Mouse (Mus musculus) MEL (cell line): ENCODE results near the gene Ddx59. TPM values are rescaled to one million over a fixed set of nuclear protein-coding genes. Genes with fewer than 3 reads are reported as not detected.

Experiments used
- DNase-seq: peaks from one replicate; pipeline ENCODE4 v3.0.0; 2011; ENCODE audit warnings: low read depth, low spot score
- H3K27ac ChIP-seq: 2 replicates; pipeline ENCODE4 v1.5.1; 2012; ENCODE audit warnings: low read depth, mild to moderate bottlenecking, control low read depth, low read length, moderate library complexity; ENCODE audit not compliant: control insufficient read depth
- H3K27me3 ChIP-seq, 2 experiments: fragments of 150-350 bp in 1 of 2; sonication (generic) in 1 of 2; 2 replicates each; pipeline ENCODE4 v1.6.1; 2012; ENCODE audit warnings: low read length in 2 of 2, mild to moderate bottlenecking in 2 of 2, improper control_type of control experiment in 1 of 2, moderate library complexity in 1 of 2; ENCODE audit not compliant: insufficient read depth in 2 of 2, control insufficient read depth in 1 of 2
- H3K36me3 ChIP-seq, 2 experiments: 2 replicates each; pipeline ENCODE4 v1.6.1; 2012 to 2014; ENCODE audit warnings: low read length in 2 of 2, improper control_type of control experiment in 1 of 2, inconsistent platforms in 1 of 2, mild to moderate bottlenecking in 1 of 2; ENCODE audit not compliant: insufficient read depth in 2 of 2, control insufficient read depth in 1 of 2
- H3K4me1 ChIP-seq, 2 experiments: fragments of 150-350 bp in 1 of 2; sonication (generic) in 1 of 2; 2 replicates each; pipeline ENCODE4 v1.6.1; 2012; ENCODE audit warnings: low read length in 2 of 2, improper control_type of control experiment in 1 of 2, mild to moderate bottlenecking in 1 of 2; ENCODE audit not compliant: insufficient read depth in 2 of 2, control insufficient read depth in 1 of 2
- H3K4me3 ChIP-seq, 2 experiments: fragments of 150-350 bp in 1 of 2; sonication (generic) in 1 of 2; 2 replicates each; pipeline ENCODE4 v1.5.1; 2012; ENCODE audit warnings: low read depth in 2 of 2, low read length in 2 of 2, mild to moderate bottlenecking in 2 of 2, moderate library complexity in 2 of 2, control low read depth in 1 of 2, improper control_type of control experiment in 1 of 2; ENCODE audit not compliant: control insufficient read depth in 1 of 2, insufficient read depth in 1 of 2
- H3K79me2 ChIP-seq: 2 replicates; pipeline ENCODE4 v1.6.1; 2012; ENCODE audit warnings: mild to moderate bottlenecking, low read length, moderate library complexity; ENCODE audit not compliant: control insufficient read depth, poor library complexity, insufficient read depth
- H3K9ac ChIP-seq: 2 replicates; pipeline ENCODE4 v1.6.1; 2012; ENCODE audit warnings: low read depth, mild to moderate bottlenecking, control low read depth, low read length, moderate library complexity; ENCODE audit not compliant: control insufficient read depth, poor library complexity, severe bottlenecking
- H3K9me3 ChIP-seq: fragments of 150-350 bp; sonication (generic); replicated peaks from 2 replicates; pipeline ENCODE4 v1.6.1; 2012; ENCODE audit warnings: mild to moderate bottlenecking, low read length, improper control_type of control experiment, moderate library complexity; ENCODE audit not compliant: insufficient read depth
- BHLHE40 ChIP-seq: IDR thresholded peaks from 2 replicates; pipeline ENCODE4 v1.6.1; 2012; ENCODE audit warnings: low read depth, mild to moderate bottlenecking, inconsistent platforms, low read length, improper control_type of control experiment, borderline replicate concordance
- CHD1 ChIP-seq: IDR thresholded peaks from 2 replicates; pipeline ENCODE4 v1.6.1; 2012; ENCODE audit warnings: low read depth, mild to moderate bottlenecking, inconsistent platforms, low read length, improper control_type of control experiment
- E2F4 ChIP-seq: IDR thresholded peaks from 2 replicates; pipeline ENCODE4 v1.6.1; 2011; ENCODE audit warnings: low read depth, low read length, improper control_type of control experiment, borderline replicate concordance
- EP300 ChIP-seq, 2 experiments: IDR thresholded peaks; 2 replicates each; pipeline ENCODE4 v1.6.1; 2011; ENCODE audit warnings: improper control_type of control experiment in 2 of 2, low read length in 2 of 2, low read depth in 1 of 2, mild to moderate bottlenecking in 1 of 2
- ETS1 ChIP-seq: IDR thresholded peaks from 2 replicates; pipeline ENCODE4 v1.6.1; 2012; ENCODE audit warnings: low read depth, mild to moderate bottlenecking, inconsistent platforms, low read length, improper control_type of control experiment, moderate library complexity
- GABPA ChIP-seq: IDR thresholded peaks from 2 replicates; pipeline ENCODE4 v1.6.1; 2012; ENCODE audit warnings: low read depth, mild to moderate bottlenecking, inconsistent platforms, low read length, improper control_type of control experiment, moderate library complexity
- HCFC1 ChIP-seq: IDR thresholded peaks from 2 replicates; pipeline ENCODE4 v1.6.1; 2012; ENCODE audit warnings: low read depth, mild to moderate bottlenecking, inconsistent platforms, low read length, improper control_type of control experiment, moderate library complexity
- JUND ChIP-seq: IDR thresholded peaks from 2 replicates; pipeline ENCODE4 v1.6.1; 2011; ENCODE audit warnings: low read depth, mild to moderate bottlenecking, improper control_type of control experiment, low read length
- KAT2A ChIP-seq: conservative IDR thresholded peaks from 2 replicates; pipeline ENCODE4 v1.6.1; 2012; ENCODE audit warnings: low read depth, low read length, improper control_type of control experiment, inconsistent platforms
- MAFK ChIP-seq: IDR thresholded peaks from 2 replicates; pipeline ENCODE4 v1.6.1; 2011; ENCODE audit warnings: low read depth, mild to moderate bottlenecking, low read length, improper control_type of control experiment, borderline replicate concordance
- MAX ChIP-seq: IDR thresholded peaks from 2 replicates; pipeline ENCODE4 v1.6.1; 2011; ENCODE audit warnings: low read length, improper control_type of control experiment
- MYC ChIP-seq: IDR thresholded peaks from 2 replicates; pipeline ENCODE4 v1.6.1; 2011; ENCODE audit warnings: low read depth, mild to moderate bottlenecking, low read length, improper control_type of control experiment, moderate library complexity
- NELFE ChIP-seq: IDR thresholded peaks from 2 replicates; pipeline ENCODE4 v1.6.1; 2011; ENCODE audit warnings: low read depth, low read length, improper control_type of control experiment
- NRF1 ChIP-seq: IDR thresholded peaks from 2 replicates; pipeline ENCODE4 v1.6.1; 2014; ENCODE audit warnings: low read depth, mild to moderate bottlenecking, inconsistent platforms, low read length, improper control_type of control experiment, moderate library complexity; ENCODE audit not compliant: poor library complexity, insufficient read depth, severe bottlenecking
- POLR2A ChIP-seq, 2 experiments: IDR thresholded peaks; 2 replicates each; pipeline ENCODE4 v1.6.1; 2011 to 2012; ENCODE audit warnings: low read length in 2 of 2, mild to moderate bottlenecking in 2 of 2, control low read depth in 1 of 2, improper control_type of control experiment in 1 of 2, low read depth in 1 of 2, moderate library complexity in 1 of 2; ENCODE audit not compliant: control insufficient read depth in 1 of 2, insufficient read depth in 1 of 2, poor library complexity in 1 of 2
- POLR2AphosphoS2 ChIP-seq: IDR thresholded peaks from 2 replicates; pipeline ENCODE4 v1.6.1; 2011; ENCODE audit warnings: low read length, improper control_type of control experiment
- POLR2AphosphoS5 ChIP-seq: IDR thresholded peaks from 2 replicates; pipeline ENCODE4 v1.6.1; 2012; ENCODE audit warnings: low read depth, borderline replicate concordance, mild to moderate bottlenecking, inconsistent platforms, low read length, moderate library complexity, mixed read lengths
- RAD21 ChIP-seq: IDR thresholded peaks from 2 replicates; pipeline ENCODE4 v1.6.1; 2011; ENCODE audit warnings: mild to moderate bottlenecking, low read depth, low read length, improper control_type of control experiment
- RCOR1 ChIP-seq: IDR thresholded peaks from 2 replicates; pipeline ENCODE4 v1.6.1; 2012; ENCODE audit warnings: low read depth, mild to moderate bottlenecking, inconsistent platforms, low read length, improper control_type of control experiment
- TBP ChIP-seq: IDR thresholded peaks from 2 replicates; pipeline ENCODE4 v1.8.0; 2011; ENCODE audit warnings: low read depth, low read length, improper control_type of control experiment
- TCF12 ChIP-seq: IDR thresholded peaks from 2 replicates; pipeline ENCODE4 v1.6.1; 2014; ENCODE audit warnings: low read depth, mild to moderate bottlenecking, inconsistent platforms, low read length, improper control_type of control experiment, moderate library complexity
- USF1 ChIP-seq: IDR thresholded peaks from 2 replicates; pipeline ENCODE4 v1.6.1; 2014; ENCODE audit warnings: low read depth, mild to moderate bottlenecking, inconsistent platforms, low read length, improper control_type of control experiment, moderate library complexity
- ZMIZ1 ChIP-seq: IDR thresholded peaks from 2 replicates; pipeline ENCODE4 v1.6.1; 2012; ENCODE audit warnings: low read depth, mild to moderate bottlenecking, inconsistent platforms, low read length, improper control_type of control experiment, moderate library complexity
- polyA plus RNA-seq, 2 experiments: library from polyadenylated mRNA; stranded (reverse) in 1 of 2; unstranded in 1 of 2; fragments of >175 nt in 1 of 2; fragments of >200 nt in 1 of 2; gene quantifications; 2 replicates each; pipeline versions ENCODE4 v1.2.1 to v1.2.4; 2012; ENCODE audit warnings: low replicate concordance in 2 of 2, low read depth in 1 of 2; ENCODE audit not compliant: insufficient read length in 2 of 2, insufficient read depth in 1 of 2, missing spikeins in 1 of 2
- total RNA-seq: library from RNA; depleted of rRNA; stranded (reverse); fragments of 300-350 nt; gene quantifications from 2 replicates; pipeline ENCODE4 v1.2.3, GENCODE M21; 2012

Gene Ddx59
- total and polyA plus RNA-seq, 3 experiments: 6.0 to 6.9 TPM; not detected in 1

DNA sequence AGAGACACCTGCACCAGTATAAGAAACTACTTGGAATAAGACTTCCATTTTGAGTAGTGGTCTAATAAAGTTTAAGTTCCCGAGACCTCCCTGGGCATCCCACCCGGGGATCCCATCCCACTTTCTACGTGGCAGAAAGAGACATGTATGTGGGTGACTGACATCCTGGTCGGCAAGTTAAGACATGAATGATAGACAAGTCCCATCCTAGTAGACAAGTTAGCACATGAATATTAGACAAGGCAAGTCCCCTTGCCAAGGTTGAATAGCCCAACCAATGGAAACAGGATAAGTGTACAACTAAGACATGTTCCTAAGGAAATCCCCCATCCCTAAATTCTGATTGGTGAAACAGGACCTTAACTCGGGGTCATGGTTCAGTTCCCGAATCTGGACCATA lies 34.5 kb downstream of the Ddx59 start (continued):
- TF ChIP-seq E2F4 (no peak), POLR2AphosphoS2 (no peak), POLR2AphosphoS5 (no peak), USF1 (no peak), GABPA (no peak), RCOR1 (no peak)

DNA sequence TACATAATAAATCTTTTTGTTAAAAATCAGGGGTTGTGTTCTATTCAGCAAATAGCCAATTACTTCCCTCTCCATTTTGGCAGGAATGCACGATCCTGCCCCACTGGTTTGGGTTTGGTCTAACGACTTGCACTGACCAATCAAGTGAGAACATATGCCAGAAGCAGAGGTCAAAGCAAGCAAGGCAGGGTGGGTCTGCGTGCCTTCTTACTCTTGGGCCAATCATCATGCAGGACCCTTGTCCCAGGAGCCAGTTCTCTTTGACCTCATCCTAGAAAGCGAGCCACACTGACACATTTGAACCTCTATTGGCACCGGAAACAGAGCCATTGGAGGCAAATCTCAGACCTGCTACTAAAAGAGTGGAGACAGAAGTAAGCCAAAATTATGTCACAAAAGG lies 35.1 kb downstream of the Ddx59 start:
- H3K4me3 ChIP-seq: no peak overlapping the region
- H3K36me3 ChIP-seq: peaks cover 0 to 17% of the 10 kb centered on the region in 2 experiments; a peak in 2 of 4 replicates
- peaks cover 7 to 18% of the 10 kb centered on the region in 2 experiments for H3K4me1 ChIP-seq
- no peak overlapping the region for H3K27ac ChIP-seq
- no peaks in the 10 kb centered on the region for H3K79me2 ChIP-seq
- no peak overlapping the region for H3K9ac ChIP-seq
- TF ChIP-seq MAFK (no peak), RCOR1 (no peak), MAX (no peak), CHD1 (no peak), BHLHE40 (no peak), ZMIZ1 (no peak), TBP (no peak), EP300 (IDR thresholded peaks at IDR 0.05; ENCODE audit: low read depth in 1 of 2, low read length in 2 of 2) (no peak), NELFE (no peak), POLR2A (IDR thresholded peaks at IDR 0.05; ENCODE audit: control insufficient read depth in 1 of 2, insufficient read depth in 1 of 2, low read depth in 1 of 2, low read length in 2 of 2, poor library complexity in 1 of 2) (no peak), HCFC1 (no peak), RAD21 (no peak), KAT2A (no peak), ETS1 (no peak), TCF12 (no peak), MYC (no peak), NRF1 (no peak), JUND (no peak)
- no peak for DNase-seq
- H3K9me3 ChIP-seq: no peaks in the 10 kb centered on the region
- no peaks in the 10 kb centered on the region for H3K27me3 ChIP-seq
